Mouse (Mus musculus): ENCODE data around the gene Ireb2. TPM values are rescaled to one million over a fixed set of nuclear protein-coding genes. Genes with fewer than 3 reads are reported as not detected.
"Not testable (repeated sequence)": the region's sequence is repeated elsewhere in the genome, so short reads cannot be mapped to it uniquely, and the experiment has no call there.

The Ireb2 gene
- polyA plus RNA-seq, 1 experiment from 2014 or later = 69.3 TPM

GRCm38 (mm10) chr9:54844556-54845176 is 18.9 kb upstream of the Ireb2 start:
- H3K4me1 ChIP-seq = no peaks in the 10 kb centered on the region
- H3K9ac ChIP-seq (replicated peaks) = no peak overlapping the region
- 80% methylated on average over 3 of the region's 3 CpGs for WGBS
- no peak overlapping the region for H3K4me3 ChIP-seq
- no peak for ATAC-seq (ENCODE audit: low FRiP score, low read depth)
- H3K36me3 ChIP-seq = no peaks in the 10 kb centered on the region
- no peaks in the 10 kb centered on the region for H3K27me3 ChIP-seq
- H3K9me3 ChIP-seq = no peaks in the 10 kb centered on the region
- no peak overlapping the region for H3K4me2 ChIP-seq (replicated peaks)
- H3K27ac ChIP-seq (replicated peaks) = no peak overlapping the region

DNA sequence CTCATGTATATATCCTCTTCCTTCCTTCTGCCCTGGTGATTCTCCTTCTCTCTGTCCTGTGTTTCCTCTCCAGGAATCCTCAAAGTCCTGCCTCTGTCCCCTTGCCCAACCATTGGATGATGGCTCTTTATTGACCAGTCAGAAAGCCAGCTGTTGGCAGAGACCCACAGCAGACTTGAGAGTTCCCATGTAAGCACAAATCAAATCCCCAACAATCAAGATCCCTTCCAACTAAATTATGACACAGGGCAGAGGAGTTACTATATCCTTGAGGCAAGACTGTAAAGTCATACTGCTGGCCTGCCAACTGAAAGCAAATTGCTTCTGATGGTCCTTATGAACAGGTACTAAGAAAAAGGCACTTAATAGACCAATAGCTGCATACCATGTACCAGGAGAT is 15.4 kb upstream of the Ireb2 start:
- no peak overlapping the region for H3K4me2 ChIP-seq (replicated peaks)
- no peaks in the 10 kb centered on the region; the same call in 1 of the 2 replicates for H3K27me3 ChIP-seq
- no peaks in the 10 kb centered on the region for H3K4me1 ChIP-seq
- H3K4me3 ChIP-seq = no peak overlapping the region
- ATAC-seq (ENCODE audit: low FRiP score, low read depth) = no peak
- H3K9ac ChIP-seq (replicated peaks) = no peak overlapping the region
- no peaks in the 10 kb centered on the region for H3K36me3 ChIP-seq
- no peak overlapping the region for H3K27ac ChIP-seq (replicated peaks)
- no peaks in the 10 kb centered on the region for H3K9me3 ChIP-seq

- not testable (repeated sequence) for H3K4me2 ChIP-seq (replicated peaks); ATAC-seq (ENCODE audit: low FRiP score, low read depth); H3K27ac ChIP-seq (replicated peaks); H3K36me3 ChIP-seq; H3K4me1 ChIP-seq; H3K27me3 ChIP-seq; H3K9ac ChIP-seq (replicated peaks); H3K9me3 ChIP-seq; H3K4me3 ChIP-seq
- WGBS = 81% methylated on average over 6 of the region's 6 CpGs
These were observed 10.6 kb upstream of the Ireb2 start for GRCm38 (mm10) chr9:54853036-54853435.

GRCm38 (mm10) chr9:54853619-54854018 is 10.0 kb upstream of the Ireb2 start:
- no peak for ATAC-seq (ENCODE audit: low FRiP score, low read depth)
- no peak overlapping the region for H3K4me3 ChIP-seq
- no peak overlapping the region for H3K4me2 ChIP-seq (replicated peaks)
- no peak overlapping the region for H3K27ac ChIP-seq (replicated peaks)
- 71% methylated on average over 4 of the region's 4 CpGs for WGBS
- H3K9ac ChIP-seq (replicated peaks) = no peak overlapping the region
- H3K36me3 ChIP-seq = no peaks in the 10 kb centered on the region
- H3K9me3 ChIP-seq = no peaks in the 10 kb centered on the region
- no peaks in the 10 kb centered on the region; the same call in 1 of the 2 replicates for H3K27me3 ChIP-seq
- H3K4me1 ChIP-seq = peaks cover 6% of the 10 kb centered on the region; the same call in 1 of the 2 replicates

- no peaks in the 10 kb centered on the region for H3K9me3 ChIP-seq
- H3K27ac ChIP-seq (replicated peaks) = no peak overlapping the region
- ATAC-seq (ENCODE audit: low FRiP score, low read depth) = no peak
- H3K4me3 ChIP-seq = no peak overlapping the region
- no peak overlapping the region for H3K9ac ChIP-seq (replicated peaks)
- no peak overlapping the region for H3K4me2 ChIP-seq (replicated peaks)
- no peaks in the 10 kb centered on the region; the same call in 1 of the 2 replicates for H3K27me3 ChIP-seq
- H3K36me3 ChIP-seq = no peaks in the 10 kb centered on the region
- 20% methylated on average over 6 of the region's 6 CpGs for WGBS
- peaks cover 6% of the 10 kb centered on the region; the same call in 1 of the 2 replicates for H3K4me1 ChIP-seq
These were observed 8.0 kb upstream of the Ireb2 start for GRCm38 (mm10) chr9:54855638-54856037.

GRCm38 (mm10) chr9:54856121-54856520 is 7.5 kb upstream of the Ireb2 start:
- ATAC-seq (ENCODE audit: low FRiP score, low read depth) = no peak
- H3K27ac ChIP-seq (replicated peaks) = no peak overlapping the region

GRCm38 (mm10) chr9:54857474-54857873 is 6.1 kb upstream of the Ireb2 start:
- H3K27me3 ChIP-seq = no peaks in the 10 kb centered on the region; the same call in 1 of the 2 replicates
- H3K4me1 ChIP-seq = peaks cover 7% of the 10 kb centered on the region; the same call in 1 of the 2 replicates
- no peak overlapping the region for H3K9ac ChIP-seq (replicated peaks)
- WGBS = 39% methylated on average over 3 of the region's 3 CpGs
- no peak overlapping the region for H3K27ac ChIP-seq (replicated peaks)
- H3K36me3 ChIP-seq = no peaks in the 10 kb centered on the region
- no peak overlapping the region for H3K4me3 ChIP-seq
- no peak for ATAC-seq (ENCODE audit: low FRiP score, low read depth)
- no peak overlapping the region for H3K4me2 ChIP-seq (replicated peaks)
- no peaks in the 10 kb centered on the region for H3K9me3 ChIP-seq

More at GRCm38 (mm10) chr9:54856121-54856520, 7.5 kb upstream of the Ireb2 start:
- WGBS = 71% methylated on average over 6 of the region's 6 CpGs
- Histone ChIP-seq H3K9ac (replicated peaks) (no peak overlapping the region), H3K4me3 (no peak overlapping the region), H3K4me1 (peaks cover 6% of the 10 kb centered on the region; the same call in 1 of the 2 replicates), H3K36me3 (no peaks in the 10 kb centered on the region), H3K9me3 (no peaks in the 10 kb centered on the region), H3K27me3 (no peaks in the 10 kb centered on the region; the same call in 1 of the 2 replicates), H3K4me2 (replicated peaks) (no peak overlapping the region)

- Histone ChIP-seq H3K9ac (replicated peaks) (no peak overlapping the region), H3K4me1 (peaks cover 22% of the 10 kb centered on the region), H3K27ac (replicated peaks) (no peak overlapping the region), H3K36me3 (peaks cover 4% of the 10 kb centered on the region), H3K27me3 (no peaks in the 10 kb centered on the region), H3K4me3 (no peak overlapping the region), H3K9me3 (no peaks in the 10 kb centered on the region), H3K4me2 (replicated peaks) (no peak overlapping the region)
- 95% methylated on average over 7 of the region's 7 CpGs for WGBS
- no peak for ATAC-seq (ENCODE audit: low FRiP score, low read depth)
These were observed 3.1 kb upstream of the Ireb2 start for GRCm38 (mm10) chr9:54860526-54860925.

GRCm38 (mm10) chr9:54878759-54879158 is 15.2 kb downstream of the Ireb2 start:
- no peak for ATAC-seq (ENCODE audit: low FRiP score, low read depth)
- Histone ChIP-seq H3K36me3 (peaks cover 49% of the 10 kb centered on the region), H3K4me3 (no peak overlapping the region), H3K4me1 (no peaks in the 10 kb centered on the region), H3K27ac (replicated peaks) (no peak overlapping the region), H3K9me3 (no peaks in the 10 kb centered on the region), H3K4me2 (replicated peaks) (no peak overlapping the region), H3K9ac (replicated peaks) (no peak overlapping the region), H3K27me3 (no peaks in the 10 kb centered on the region)
- WGBS = 96% methylated on average over 1 of the region's 1 CpGs

GRCm38 (mm10) chr9:54892111-54892510 is 28.5 kb downstream of the Ireb2 start:
- H3K9me3 ChIP-seq = no peaks in the 10 kb centered on the region
- no peaks in the 10 kb centered on the region for H3K27me3 ChIP-seq
- WGBS = 93% methylated on average over 4 of the region's 4 CpGs
- peaks cover 60% of the 10 kb centered on the region for H3K36me3 ChIP-seq
- H3K4me2 ChIP-seq (replicated peaks) = no peak overlapping the region
- no peak overlapping the region for H3K4me3 ChIP-seq
- no peak overlapping the region for H3K27ac ChIP-seq (replicated peaks)
- H3K4me1 ChIP-seq = no peaks in the 10 kb centered on the region
- H3K9ac ChIP-seq (replicated peaks) = no peak overlapping the region
- no peak for ATAC-seq (ENCODE audit: low FRiP score, low read depth)

- no peak overlapping the region for H3K4me3 ChIP-seq
- 90% methylated on average over 3 of the region's 3 CpGs for WGBS
- no peak overlapping the region for H3K4me2 ChIP-seq (replicated peaks)
- H3K9me3 ChIP-seq = no peaks in the 10 kb centered on the region
- H3K27ac ChIP-seq (replicated peaks) = no peak overlapping the region
- H3K27me3 ChIP-seq = no peaks in the 10 kb centered on the region
- H3K9ac ChIP-seq (replicated peaks) = no peak overlapping the region
- H3K4me1 ChIP-seq = no peaks in the 10 kb centered on the region
- H3K36me3 ChIP-seq = peaks cover 63% of the 10 kb centered on the region
- no peak for ATAC-seq (ENCODE audit: low FRiP score, low read depth)
These were observed 33.5 kb downstream of the Ireb2 start for GRCm38 (mm10) chr9:54897097-54897496.

DNA sequence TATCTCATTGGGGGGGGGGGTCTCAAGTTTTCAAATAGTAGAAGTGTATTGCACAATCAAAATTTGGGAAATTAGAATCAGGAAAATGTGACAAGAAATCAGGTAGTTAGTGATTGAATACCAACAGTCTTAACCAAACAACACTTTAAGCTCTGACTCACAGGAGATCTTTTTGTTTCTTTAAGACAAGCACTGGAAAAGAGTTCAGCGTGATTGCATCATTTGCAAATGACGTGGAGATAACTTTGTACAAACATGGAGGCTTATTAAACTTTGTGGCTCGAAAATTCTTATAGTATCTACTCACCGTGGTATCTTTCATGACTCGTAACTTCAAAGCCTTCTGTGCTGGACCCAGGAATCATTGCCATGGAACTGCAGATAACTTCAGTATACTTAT is 45.9 kb downstream of the Ireb2 start:
- Histone ChIP-seq H3K9ac (replicated peaks) (no peak overlapping the region), H3K9me3 (no peaks in the 10 kb centered on the region), H3K36me3 (peaks cover 54% of the 10 kb centered on the region), H3K27me3 (no peaks in the 10 kb centered on the region), H3K4me3 (no peak overlapping the region), H3K27ac (replicated peaks) (no peak overlapping the region), H3K4me1 (no peaks in the 10 kb centered on the region), H3K4me2 (replicated peaks) (no peak overlapping the region)
- WGBS = 94% methylated on average over 5 of the region's 5 CpGs
- ATAC-seq (ENCODE audit: low FRiP score, low read depth) = no peak

GRCm38 (mm10) chr9:54915576-54915975 is 52.0 kb downstream of the Ireb2 start:
- 68% methylated on average over 7 of the region's 7 CpGs for WGBS
- no peak for ATAC-seq (ENCODE audit: low FRiP score, low read depth)
- Histone ChIP-seq H3K9ac (replicated peaks) (no peak overlapping the region), H3K27me3 (no peaks in the 10 kb centered on the region), H3K4me2 (replicated peaks) (no peak overlapping the region), H3K4me3 (no peak overlapping the region), H3K36me3 (peaks cover 5% of the 10 kb centered on the region; the same call in 1 of the 2 replicates), H3K27ac (replicated peaks) (no peak overlapping the region), H3K4me1 (no peaks in the 10 kb centered on the region), H3K9me3 (no peaks in the 10 kb centered on the region)

Data from midbrain, embryonic 12.5 days (tissue).